Mouse (Mus musculus): ENCODE measurements around the gene Zc3h15.

DNA sequence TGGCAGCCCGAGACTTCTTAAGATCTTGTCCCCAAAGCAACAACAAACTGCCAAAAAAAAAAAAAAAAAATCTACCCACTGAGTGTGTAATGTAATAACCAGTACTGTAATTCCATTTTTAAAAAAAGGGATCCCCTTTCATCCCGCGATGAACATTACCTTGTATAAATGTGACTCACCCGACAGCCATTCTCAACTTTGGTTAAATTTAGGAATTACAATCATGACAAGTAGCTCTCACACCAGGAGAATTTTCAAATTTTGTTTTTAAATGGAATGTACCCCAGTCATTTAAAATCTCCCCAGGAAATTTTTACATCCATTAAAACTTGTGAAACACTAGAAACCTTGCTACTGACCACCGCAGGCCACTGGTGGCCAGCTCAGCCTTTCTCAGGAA lies 69.7 kb downstream of the Zc3h15 start:
- TF ChIP-seq CTCF (IDR thresholded peaks at IDR 0.05; ENCODE audit: low read depth) (no peak), EP300 (IDR thresholded peaks at IDR 0.05; ENCODE audit: low read depth) (no peak)

Data from liver, postnatal 0 days (tissue).